Mouse (Mus musculus) liver, adult 2 months (tissue): Measurements from ENCODE around the gene Adk.

Experiments used
- CTCF ChIP-seq: fragments of 200-500 bp; IDR thresholded peaks from 2 replicates; pipeline ENCODE4 v1.5.1; 2011; ENCODE audit warnings: low read depth, low read length, control low read depth
- POLR2A ChIP-seq: fragments of 200-500 bp; IDR thresholded peaks from 2 replicates; pipeline ENCODE4 v1.6.1; 2011; ENCODE audit warnings: low read length, control low read depth; ENCODE audit not compliant: insufficient read depth; ENCODE audit errors: extremely low read depth

DNA sequence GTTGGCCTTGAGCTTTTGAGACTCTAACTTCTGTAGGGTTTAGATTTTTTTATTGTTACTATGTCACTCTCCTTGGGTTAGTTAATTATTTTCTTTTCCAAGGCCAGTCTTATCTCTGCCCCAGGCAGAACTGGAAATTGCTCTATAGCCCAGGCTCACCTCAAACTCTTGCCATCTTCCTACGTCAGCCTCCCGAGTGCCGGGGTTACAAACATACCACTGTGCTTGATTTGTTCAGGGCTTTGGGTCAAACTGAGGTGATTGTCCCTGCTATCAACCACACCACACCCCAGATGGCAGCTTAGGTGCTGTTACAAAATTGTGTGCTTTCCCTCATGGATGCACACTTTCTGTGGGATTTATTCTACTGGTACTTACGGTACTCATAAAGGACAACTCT, 44.3 kb downstream of the Adk start:
- no peak for TF ChIP-seq CTCF
- no peak for TF ChIP-seq POLR2A
